Mouse (Mus musculus) olfactory bulb, adult 2 months (tissue): Measurements from ENCODE around the gene Adamtsl1.

ENCODE experiments used
- CTCF ChIP-seq: fragments of 200-500 bp; IDR thresholded peaks from 2 replicates; pipeline ENCODE4 v1.5.1; 2012; ENCODE audit warnings: low read depth, mild to moderate bottlenecking, low read length, moderate library complexity; ENCODE audit not compliant: insufficient read depth
- POLR2A ChIP-seq: fragments of 200-500 bp; IDR thresholded peaks from 2 replicates; pipeline ENCODE4 v1.6.1; 2012; ENCODE audit warnings: mild to moderate bottlenecking, low read depth, low read length, moderate library complexity; ENCODE audit not compliant: insufficient read depth

- TF ChIP-seq POLR2A (no peak), CTCF (no peak)
These were observed 340.5 kb downstream of the Adamtsl1 start for GRCm38 (mm10) chr4:85854507-85854906.
